Mouse (Mus musculus) hindbrain, embryonic 16.5 days (tissue): ENCODE results near the gene Rhou. TPM values are rescaled to one million over a fixed set of nuclear protein-coding genes. Genes with fewer than 3 reads are reported as not detected.

ENCODE experiments used
- ATAC-seq: fragments of 200-750 bp; cut with Nextera tagmentation; 2 replicates; pipeline ENCODE4 v1.8.0; 2017; ENCODE audit warnings: moderate TSS enrichment, moderate library complexity
- H3K27ac ChIP-seq: fragments of 300-500 bp; sonication (generic); 2 replicates; pipeline ENCODE4 v1.5.1; 2014; ENCODE audit warnings: low read depth, mild to moderate bottlenecking, control low read depth, low read length, moderate library complexity
- H3K27me3 ChIP-seq: fragments of 300-500 bp; sonication (generic); replicated peaks from 2 replicates; pipeline ENCODE4 v1.6.1; 2014; ENCODE audit warnings: low read length; ENCODE audit not compliant: control insufficient read depth, insufficient read depth
- H3K36me3 ChIP-seq: fragments of 300-500 bp; sonication (generic); 2 replicates; pipeline ENCODE4 v1.6.1; 2014; ENCODE audit warnings: mild to moderate bottlenecking, low read length, moderate library complexity, mixed read lengths; ENCODE audit not compliant: control insufficient read depth, insufficient read depth
- H3K4me1 ChIP-seq: fragments of 300-500 bp; sonication (generic); 2 replicates; pipeline ENCODE4 v1.6.1; 2014; ENCODE audit warnings: low read depth, low read length; ENCODE audit not compliant: control insufficient read depth, insufficient read depth
- H3K4me2 ChIP-seq: fragments of 300-500 bp; sonication (generic); 2 replicates; pipeline ENCODE4 v1.6.1; 2014; ENCODE audit warnings: mild to moderate bottlenecking, low read length, control low read depth, moderate library complexity
- H3K4me3 ChIP-seq: fragments of 300-500 bp; sonication (generic); 2 replicates; pipeline ENCODE4 v1.5.1; 2014; ENCODE audit warnings: mild to moderate bottlenecking, low read length, control low read depth, moderate library complexity
- H3K9ac ChIP-seq: fragments of 300-500 bp; sonication (generic); 2 replicates; pipeline ENCODE4 v1.6.1; 2014; ENCODE audit warnings: low read depth, mild to moderate bottlenecking, control low read depth, low read length, moderate library complexity
- H3K9me3 ChIP-seq: fragments of 300-500 bp; sonication (generic); 2 replicates; pipeline ENCODE4 v1.6.1; 2014; ENCODE audit warnings: mild to moderate bottlenecking, low read length, moderate library complexity; ENCODE audit not compliant: control insufficient read depth
- WGBS: fragments of 180-500 bp; shearing (Covaris S2); extraction: QIAGEN DNeasy Blood & Tissue Kit; methylation state at CpG from one replicate; pipeline ENCODE4 v1.1.7; 2014; 5-methylcytosine and 5-hydroxymethylcytosine counted together
- polyA plus RNA-seq: library from polyadenylated mRNA; unstranded; fragments of >200 nt; fragmentation: Nextera tagmentation; extraction: Ambion mirVana; gene quantifications from 2 replicates; pipeline ENCODE4 v1.2.1, GENCODE M21; 2015

Rhou gene
- polyA plus RNA-seq, 1 experiment from 2014 or later: 11.6 TPM

- ATAC-seq: 0 out of 2 replicates have a peak, but pooled peaks have one; percentile 17
- no peaks in the 10 kb centered on the region for H3K36me3 ChIP-seq
- WGBS: 13% methylated on average over 25 of the region's 25 CpGs
- H3K27ac ChIP-seq: no peak overlapping the region
- no peaks in the 10 kb centered on the region; the same call in 1 of the 2 replicates for H3K4me1 ChIP-seq
- 0 out of 2 replicates have a peak overlapping the region, but pooled peaks have one; percentile 22 for H3K9ac ChIP-seq
- H3K4me3 ChIP-seq: peak overlapping the region; percentile 28
- H3K4me2 ChIP-seq: peak overlapping the region; percentile 57
- no peaks in the 10 kb centered on the region for H3K9me3 ChIP-seq
- H3K27me3 ChIP-seq: no peaks in the 10 kb centered on the region
Measured at GRCm38 (mm10) chr8:123643330-123644051, 10.2 kb upstream of the Rhou start.

- no peak for ATAC-seq
- Histone ChIP-seq H3K4me2 (no peak overlapping the region), H3K4me1 (no peaks in the 10 kb centered on the region; the same call in 1 of the 2 replicates), H3K9ac (no peak overlapping the region), H3K9me3 (no peaks in the 10 kb centered on the region), H3K27me3 (no peaks in the 10 kb centered on the region), H3K36me3 (no peaks in the 10 kb centered on the region), H3K27ac (no peak overlapping the region), H3K4me3 (no peak overlapping the region)
- 82% methylated on average over 9 of the region's 9 CpGs for WGBS
Measured at GRCm38 (mm10) chr8:123645229-123645628, 8.5 kb upstream of the Rhou start.

- 78% methylated on average over 17 of the region's 17 CpGs for WGBS
- no peak overlapping the region for H3K9ac ChIP-seq
- H3K36me3 ChIP-seq: no peaks in the 10 kb centered on the region
- no peak overlapping the region for H3K27ac ChIP-seq
- ATAC-seq: no peak
- no peak overlapping the region for H3K4me2 ChIP-seq
- no peaks in the 10 kb centered on the region for H3K27me3 ChIP-seq
- H3K9me3 ChIP-seq: no peaks in the 10 kb centered on the region
- no peak overlapping the region for H3K4me3 ChIP-seq
- H3K4me1 ChIP-seq: no peaks in the 10 kb centered on the region; the same call in 1 of the 2 replicates
Measured at GRCm38 (mm10) chr8:123648245-123649170, 5.2 kb upstream of the Rhou start.

GRCm38 (mm10) chr8:123649483-123649882 lies 4.2 kb upstream of the Rhou start:
- Histone ChIP-seq H3K9me3 (no peaks in the 10 kb centered on the region), H3K4me3 (no peak overlapping the region), H3K27me3 (no peaks in the 10 kb centered on the region), H3K4me1 (no peaks in the 10 kb centered on the region), H3K36me3 (no peaks in the 10 kb centered on the region), H3K27ac (no peak overlapping the region), H3K4me2 (no peak overlapping the region), H3K9ac (no peak overlapping the region)
- no peak for ATAC-seq
- WGBS: 92% methylated on average over 12 of the region's 12 CpGs

GRCm38 (mm10) chr8:123651390-123652098 lies 2.2 kb upstream of the Rhou start:
- ATAC-seq: no peak
- Histone ChIP-seq H3K9ac (no peak overlapping the region; the same call in 1 of the 2 replicates), H3K36me3 (no peaks in the 10 kb centered on the region), H3K9me3 (no peaks in the 10 kb centered on the region), H3K27ac (no peak overlapping the region), H3K4me1 (peaks cover 16% of the 10 kb centered on the region), H3K4me3 (no peak overlapping the region), H3K27me3 (no peaks in the 10 kb centered on the region), H3K4me2 (no peak overlapping the region)
- 91% methylated on average over 5 of the region's 5 CpGs for WGBS

- H3K27ac ChIP-seq: no peak overlapping the region
- WGBS: 64% methylated on average over 4 of the region's 4 CpGs
- H3K9ac ChIP-seq: no peak overlapping the region
- H3K4me3 ChIP-seq: no peak overlapping the region
- H3K4me1 ChIP-seq: peaks cover 16% of the 10 kb centered on the region
- H3K27me3 ChIP-seq: no peaks in the 10 kb centered on the region
- no peaks in the 10 kb centered on the region for H3K9me3 ChIP-seq
- ATAC-seq: no peak
- no peak overlapping the region for H3K4me2 ChIP-seq
- peaks cover 4% of the 10 kb centered on the region; the same call in 1 of the 2 replicates for H3K36me3 ChIP-seq
Measured at GRCm38 (mm10) chr8:123652641-123653040, 1.1 kb upstream of the Rhou start.

GRCm38 (mm10) chr8:123653994-123654569 lies 353 bp downstream of the Rhou start:
- Histone ChIP-seq H3K27ac (peak overlapping the region; percentile 97), H3K4me3 (peak overlapping the region; percentile 80), H3K9me3 (no peaks in the 10 kb centered on the region), H3K4me2 (peak overlapping the region; percentile 78), H3K4me1 (peaks cover 16% of the 10 kb centered on the region), H3K27me3 (no peaks in the 10 kb centered on the region), H3K9ac (peak overlapping the region; percentile 95), H3K36me3 (peaks cover 6% of the 10 kb centered on the region; the same call in 1 of the 2 replicates)
- WGBS: 0% methylated on average over 26 of the region's 77 CpGs
- ATAC-seq: peak; percentile 77

GRCm38 (mm10) chr8:123654763-123655162 lies 1.0 kb downstream of the Rhou start:
- Histone ChIP-seq H3K9me3 (no peaks in the 10 kb centered on the region), H3K4me2 (peak overlapping the region; percentile 78), H3K27ac (no peak overlapping the region), H3K36me3 (peaks cover 6% of the 10 kb centered on the region; the same call in 1 of the 2 replicates), H3K27me3 (no peaks in the 10 kb centered on the region), H3K4me1 (peaks cover 16% of the 10 kb centered on the region), H3K9ac (peak overlapping the region; percentile 42), H3K4me3 (peak overlapping the region; percentile 80)
- no peak for ATAC-seq
- WGBS: 19% methylated on average over 5 of the region's 5 CpGs
